Mouse (Mus musculus): ENCODE data around the gene Edar. TPM values are rescaled to one million over a fixed set of nuclear protein-coding genes. Genes with fewer than 3 reads are reported as not detected.
A peak's percentile ranks its signal among the peaks of the same experiment; 100 is the strongest.

Edar gene
- polyA plus RNA-seq, 1 experiment from 2014 or later = 0.67 TPM

GRCm38 (mm10) chr10:58614601-58615000 is 60.9 kb downstream of the Edar start:
- Histone ChIP-seq H3K27me3 (ENCODE audit: low read depth, poor library complexity, severe bottlenecking) (no peaks in the 10 kb centered on the region), H3K27ac (replicated peaks) (no peak overlapping the region), H3K9me3 (replicated peaks) (no peaks in the 10 kb centered on the region), H3K4me3 (no peak overlapping the region), H3K36me3 (no peaks in the 10 kb centered on the region), H3K4me1 (no peaks in the 10 kb centered on the region)
- WGBS = 89% methylated on average over 6 of the region's 6 CpGs
- DNase-seq (ENCODE audit: low spot score) = no peak

- WGBS = 86% methylated on average over 7 of the region's 7 CpGs
- DNase-seq (ENCODE audit: low spot score) = no peak
- no peak overlapping the region for H3K27ac ChIP-seq (replicated peaks)
- H3K4me1 ChIP-seq = no peaks in the 10 kb centered on the region
- H3K9me3 ChIP-seq (replicated peaks) = no peaks in the 10 kb centered on the region
- H3K36me3 ChIP-seq = no peaks in the 10 kb centered on the region
- H3K4me3 ChIP-seq = no peak overlapping the region
- no peaks in the 10 kb centered on the region for H3K27me3 ChIP-seq (ENCODE audit: low read depth, poor library complexity, severe bottlenecking)
Measured at GRCm38 (mm10) chr10:58610484-58611261, 64.8 kb downstream of the Edar start.

GRCm38 (mm10) chr10:58608858-58609257 is 66.6 kb downstream of the Edar start:
- 87% methylated on average over 3 of the region's 3 CpGs for WGBS

GRCm38 (mm10) chr10:58606356-58606755 is 69.1 kb downstream of the Edar start:
- no peak overlapping the region for H3K27ac ChIP-seq (replicated peaks)
- WGBS = 87% methylated on average over 3 of the region's 3 CpGs
- peaks cover 5% of the 10 kb centered on the region for H3K4me1 ChIP-seq
- H3K9me3 ChIP-seq (replicated peaks) = no peaks in the 10 kb centered on the region
- no peak for DNase-seq (ENCODE audit: low spot score)
- H3K36me3 ChIP-seq = no peaks in the 10 kb centered on the region
- no peaks in the 10 kb centered on the region for H3K27me3 ChIP-seq (ENCODE audit: low read depth, poor library complexity, severe bottlenecking)
- no peak overlapping the region for H3K4me3 ChIP-seq

More at GRCm38 (mm10) chr10:58608858-58609257, 66.6 kb downstream of the Edar start:
- H3K36me3 ChIP-seq = no peaks in the 10 kb centered on the region
- H3K4me1 ChIP-seq = no peaks in the 10 kb centered on the region
- DNase-seq (ENCODE audit: low spot score) = no peak
- H3K4me3 ChIP-seq = no peak overlapping the region
- H3K27me3 ChIP-seq (ENCODE audit: low read depth, poor library complexity, severe bottlenecking) = no peaks in the 10 kb centered on the region
- H3K9me3 ChIP-seq (replicated peaks) = no peaks in the 10 kb centered on the region
- H3K27ac ChIP-seq (replicated peaks) = no peak overlapping the region

- H3K9me3 ChIP-seq (replicated peaks) = no peaks in the 10 kb centered on the region
- no peak overlapping the region for H3K4me3 ChIP-seq
- H3K36me3 ChIP-seq = no peaks in the 10 kb centered on the region
- 88% methylated on average over 2 of the region's 2 CpGs for WGBS
- peaks cover 12% of the 10 kb centered on the region for H3K4me1 ChIP-seq
- DNase-seq (ENCODE audit: low spot score) = no peak
- no peaks in the 10 kb centered on the region for H3K27me3 ChIP-seq (ENCODE audit: low read depth, poor library complexity, severe bottlenecking)
- no peak overlapping the region for H3K27ac ChIP-seq (replicated peaks)
Measured at GRCm38 (mm10) chr10:58604779-58605178, 70.7 kb downstream of the Edar start.

GRCm38 (mm10) chr10:58601946-58602345 is 73.5 kb downstream of the Edar start:
- Histone ChIP-seq H3K4me1 (peaks cover 12% of the 10 kb centered on the region), H3K4me3 (no peak overlapping the region), H3K27ac (replicated peaks) (no peak overlapping the region; the same call in 1 of the 2 replicates), H3K36me3 (no peaks in the 10 kb centered on the region), H3K27me3 (ENCODE audit: low read depth, poor library complexity, severe bottlenecking) (no peaks in the 10 kb centered on the region), H3K9me3 (replicated peaks) (no peaks in the 10 kb centered on the region)
- DNase-seq (ENCODE audit: low spot score) = no peak
- WGBS = 76% methylated on average over 7 of the region's 7 CpGs

- WGBS = 25% methylated on average over 6 of the region's 6 CpGs
- Histone ChIP-seq H3K36me3 (no peaks in the 10 kb centered on the region), H3K27ac (replicated peaks) (no peak overlapping the region; the same call in 1 of the 2 replicates), H3K4me3 (no peak overlapping the region), H3K27me3 (ENCODE audit: low read depth, poor library complexity, severe bottlenecking) (no peaks in the 10 kb centered on the region), H3K4me1 (peaks cover 12% of the 10 kb centered on the region), H3K9me3 (replicated peaks) (no peaks in the 10 kb centered on the region)
- no peak for DNase-seq (ENCODE audit: low spot score)
Measured at GRCm38 (mm10) chr10:58601431-58601901, 74.0 kb downstream of the Edar start.

GRCm38 (mm10) chr10:58600983-58601382 is 74.5 kb downstream of the Edar start:
- Histone ChIP-seq H3K27ac (replicated peaks) (0 out of 2 replicates have a peak overlapping the region, but pooled peaks have one; percentile 24), H3K36me3 (no peaks in the 10 kb centered on the region), H3K27me3 (ENCODE audit: low read depth, poor library complexity, severe bottlenecking) (no peaks in the 10 kb centered on the region), H3K4me1 (peaks cover 12% of the 10 kb centered on the region), H3K9me3 (replicated peaks) (no peaks in the 10 kb centered on the region), H3K4me3 (no peak overlapping the region)
- DNase-seq (ENCODE audit: low spot score) = no peak
- WGBS = 9% methylated on average over 5 of the region's 5 CpGs

GRCm38 (mm10) chr10:58600151-58600550 is 75.3 kb downstream of the Edar start:
- 91% methylated on average over 5 of the region's 5 CpGs for WGBS

GRCm38 (mm10) chr10:58595821-58596220 is 79.6 kb downstream of the Edar start:
- H3K9me3 ChIP-seq (replicated peaks) = no peaks in the 10 kb centered on the region
- WGBS = 68% methylated on average over 5 of the region's 5 CpGs
- H3K27ac ChIP-seq (replicated peaks) = no peak overlapping the region
- peaks cover 4% of the 10 kb centered on the region; the same call in 1 of the 2 replicates for H3K36me3 ChIP-seq
- DNase-seq (ENCODE audit: low spot score) = no peak
- no peak overlapping the region for H3K4me3 ChIP-seq
- no peaks in the 10 kb centered on the region for H3K27me3 ChIP-seq (ENCODE audit: low read depth, poor library complexity, severe bottlenecking)
- H3K4me1 ChIP-seq = peaks cover 2% of the 10 kb centered on the region

More at GRCm38 (mm10) chr10:58600151-58600550, 75.3 kb downstream of the Edar start:
- H3K36me3 ChIP-seq = no peaks in the 10 kb centered on the region
- DNase-seq (ENCODE audit: low spot score) = no peak
- H3K27ac ChIP-seq (replicated peaks) = no peak overlapping the region
- H3K9me3 ChIP-seq (replicated peaks) = no peaks in the 10 kb centered on the region
- H3K4me3 ChIP-seq = no peak overlapping the region
- H3K4me1 ChIP-seq = peaks cover 12% of the 10 kb centered on the region
- no peaks in the 10 kb centered on the region for H3K27me3 ChIP-seq (ENCODE audit: low read depth, poor library complexity, severe bottlenecking)

GRCm38 (mm10) chr10:58595197-58595596 is 80.3 kb downstream of the Edar start:
- Histone ChIP-seq H3K4me1 (no peaks in the 10 kb centered on the region), H3K27me3 (ENCODE audit: low read depth, poor library complexity, severe bottlenecking) (no peaks in the 10 kb centered on the region), H3K36me3 (peaks cover 4% of the 10 kb centered on the region; the same call in 1 of the 2 replicates), H3K27ac (replicated peaks) (no peak overlapping the region), H3K4me3 (no peak overlapping the region), H3K9me3 (replicated peaks) (no peaks in the 10 kb centered on the region)
- no peak for DNase-seq (ENCODE audit: low spot score)
- 88% methylated on average over 3 of the region's 3 CpGs for WGBS

- H3K36me3 ChIP-seq = peaks cover 4% of the 10 kb centered on the region; the same call in 1 of the 2 replicates
- H3K27me3 ChIP-seq (ENCODE audit: low read depth, poor library complexity, severe bottlenecking) = no peaks in the 10 kb centered on the region
- WGBS = 82% methylated on average over 3 of the region's 3 CpGs
- H3K27ac ChIP-seq (replicated peaks) = no peak overlapping the region
- no peaks in the 10 kb centered on the region for H3K4me1 ChIP-seq
- H3K9me3 ChIP-seq (replicated peaks) = no peaks in the 10 kb centered on the region
- H3K4me3 ChIP-seq = no peak overlapping the region
- DNase-seq (ENCODE audit: low spot score) = no peak
Measured at GRCm38 (mm10) chr10:58594486-58594885, 81.0 kb downstream of the Edar start.
